Mouse (Mus musculus) lung, adult 2 months (tissue): Measurements from ENCODE around the gene Lonp1.

ENCODE experiments used
- CTCF ChIP-seq: fragments of 200-500 bp; IDR thresholded peaks from 2 replicates; pipeline ENCODE4 v1.5.1; 2011; ENCODE audit warnings: mild to moderate bottlenecking, low read length, control low read depth; ENCODE audit not compliant: insufficient read depth
- POLR2A ChIP-seq: fragments of 200-500 bp; IDR thresholded peaks from 2 replicates; pipeline ENCODE4 v1.6.1; 2011; ENCODE audit warnings: low read depth, mild to moderate bottlenecking, control low read depth, low read length, borderline replicate concordance; ENCODE audit errors: extremely low read depth

GRCm38 (mm10) chr17:56604422-56604821 is 22.3 kb downstream of the Lonp1 start:
- TF ChIP-seq CTCF (no peak), POLR2A (no peak)
